Mouse (Mus musculus) embryonic facial prominence, embryonic 10.5 days (tissue): ENCODE results near the gene Med9. TPM values are rescaled to one million over a fixed set of nuclear protein-coding genes. Genes with fewer than 3 reads are reported as not detected.
"Not testable (repeated sequence)": the region's sequence is repeated elsewhere in the genome, so short reads cannot be mapped to it uniquely, and the experiment has no call there.

Experiments used
- DNase-seq: peaks from one replicate; pipeline ENCODE4 v3.0.0-alpha.2; 2017; ENCODE audit warnings: low spot score
- H3K27ac ChIP-seq: fragments of 300-500 bp; sonication (generic); replicated peaks from 2 replicates; pipeline ENCODE4 v1.5.1; 2016; ENCODE audit warnings: mild to moderate bottlenecking
- H3K27me3 ChIP-seq: fragments of 300-500 bp; sonication (generic); replicated peaks from 2 replicates; pipeline ENCODE4 v1.6.1; 2016; ENCODE audit warnings: low read depth, mild to moderate bottlenecking; ENCODE audit not compliant: poor library complexity, severe bottlenecking
- H3K36me3 ChIP-seq: fragments of 300-500 bp; sonication (generic); replicated peaks from 2 replicates; pipeline ENCODE4 v1.6.1; 2016; ENCODE audit warnings: mild to moderate bottlenecking, moderate library complexity
- H3K4me1 ChIP-seq: fragments of 300-500 bp; sonication (generic); 2 replicates; pipeline ENCODE4 v1.6.1; 2016
- H3K4me3 ChIP-seq: fragments of 300-500 bp; sonication (generic); 2 replicates; pipeline ENCODE4 v1.5.1; 2016; ENCODE audit warnings: mild to moderate bottlenecking, moderate library complexity
- H3K9me3 ChIP-seq: fragments of 300-500 bp; sonication (generic); 2 replicates; pipeline ENCODE4 v1.6.1; 2016; ENCODE audit warnings: mild to moderate bottlenecking
- WGBS: fragments of 180-500 bp; shearing (Covaris S2); methylation state at CpG from one replicate; pipeline ENCODE4 v1.1.7; 2016; 5-methylcytosine and 5-hydroxymethylcytosine counted together
- polyA plus RNA-seq: library from polyadenylated mRNA; unstranded; fragments of >200 nt; fragmentation: Nextera tagmentation; extraction: Ambion mirVana; gene quantifications from 2 replicates; pipeline ENCODE4 v1.2.1, GENCODE M21; 2016

The Med9 gene
- polyA plus RNA-seq, 1 experiment from 2014 or later: 48.3 TPM

DNA sequence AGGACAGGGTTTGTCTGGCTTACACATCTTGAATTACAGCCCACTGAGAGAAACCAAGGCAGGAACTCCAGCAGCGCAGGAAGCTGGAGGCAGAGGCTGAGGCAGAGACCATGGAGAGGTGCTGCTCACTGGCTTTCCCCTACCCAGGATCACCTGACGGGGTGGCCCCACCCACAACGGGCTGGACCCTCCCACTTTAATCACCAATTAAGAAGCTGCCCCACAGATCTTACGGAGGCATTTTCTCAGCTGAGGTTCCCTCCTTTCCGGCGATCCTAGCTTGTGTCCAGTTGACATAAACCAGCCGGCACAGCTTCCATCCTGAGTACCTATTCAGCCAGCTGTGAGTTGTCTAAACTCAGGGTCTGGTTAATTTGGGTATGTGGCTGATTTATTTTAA, 26.7 kb upstream of the Med9 start:
- Histone ChIP-seq H3K27ac (no peak overlapping the region), H3K27me3 (no peaks in the 10 kb centered on the region), H3K36me3 (no peaks in the 10 kb centered on the region), H3K4me3 (no peak overlapping the region), H3K4me1 (peaks cover 7% of the 10 kb centered on the region), H3K9me3 (no peaks in the 10 kb centered on the region)
- peak; percentile 22 for DNase-seq
- 13% methylated on average over 7 of the region's 7 CpGs for WGBS

- WGBS: 61% methylated on average over 4 of the region's 4 CpGs
- Histone ChIP-seq H3K4me3 (no peak overlapping the region), H3K27me3 (peaks cover 16% of the 10 kb centered on the region; the same call in 1 of the 2 replicates), H3K27ac (no peak overlapping the region), H3K9me3 (no peaks in the 10 kb centered on the region), H3K36me3 (no peaks in the 10 kb centered on the region), H3K4me1 (peaks cover 15% of the 10 kb centered on the region; the same call in 1 of the 2 replicates)
- DNase-seq: no peak
These were observed 18.0 kb upstream of the Med9 start for GRCm38 (mm10) chr11:59930031-59930430.

GRCm38 (mm10) chr11:59932560-59933337, 15.3 kb upstream of the Med9 start:
- DNase-seq: no peak
- WGBS: 73% methylated on average over 9 of the region's 9 CpGs
- no peak overlapping the region; the same call in 1 of the 2 replicates for H3K27ac ChIP-seq
- H3K9me3 ChIP-seq: no peaks in the 10 kb centered on the region
- H3K27me3 ChIP-seq: peaks cover 16% of the 10 kb centered on the region; the same call in 1 of the 2 replicates
- H3K4me1 ChIP-seq: 0 out of 2 replicates have a peak, but pooled peaks cover 10% of the 10 kb centered on the region
- no peak overlapping the region for H3K4me3 ChIP-seq
- no peaks in the 10 kb centered on the region for H3K36me3 ChIP-seq

GRCm38 (mm10) chr11:59933943-59934342, 14.1 kb upstream of the Med9 start:
- H3K4me3 ChIP-seq: no peak overlapping the region
- WGBS: 56% methylated on average over 12 of the region's 12 CpGs
- peaks cover 21% of the 10 kb centered on the region; the same call in 1 of the 2 replicates for H3K27me3 ChIP-seq
- 0 out of 2 replicates have a peak, but pooled peaks cover 10% of the 10 kb centered on the region for H3K4me1 ChIP-seq
- H3K9me3 ChIP-seq: no peaks in the 10 kb centered on the region
- no peak overlapping the region for H3K27ac ChIP-seq
- no peaks in the 10 kb centered on the region for H3K36me3 ChIP-seq
- DNase-seq: peak; percentile 11

DNA sequence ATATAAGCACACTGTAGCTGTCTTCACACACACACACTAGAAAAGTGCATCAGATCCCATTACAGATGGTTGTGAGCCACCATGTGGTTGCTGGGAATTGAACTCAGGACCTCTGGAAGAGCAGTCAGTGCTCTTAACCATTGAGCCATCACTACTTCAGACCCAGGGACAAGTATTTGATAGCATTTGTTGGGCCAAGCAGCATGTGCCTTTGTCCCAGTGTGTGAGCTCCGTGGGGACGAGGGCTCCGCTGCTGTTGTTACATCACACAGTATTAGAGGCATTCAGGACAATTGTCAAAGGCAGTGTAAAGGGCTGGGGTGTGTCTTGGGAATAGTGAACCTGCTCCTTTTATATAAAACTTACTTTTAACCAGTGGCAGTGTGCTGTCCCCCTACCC, 11.0 kb upstream of the Med9 start:
- H3K9me3 ChIP-seq: no peaks in the 10 kb centered on the region
- no peaks in the 10 kb centered on the region for H3K36me3 ChIP-seq
- H3K27me3 ChIP-seq: peaks cover 16% of the 10 kb centered on the region; the same call in 1 of the 2 replicates
- no peak overlapping the region for H3K4me3 ChIP-seq
- H3K4me1 ChIP-seq: peaks cover 13% of the 10 kb centered on the region; the same call in 1 of the 2 replicates
- 83% methylated on average over 3 of the region's 3 CpGs for WGBS
- DNase-seq: no peak
- no peak overlapping the region for H3K27ac ChIP-seq

- H3K4me3 ChIP-seq: no peak overlapping the region
- peaks cover 19% of the 10 kb centered on the region for H3K27me3 ChIP-seq
- H3K9me3 ChIP-seq: no peaks in the 10 kb centered on the region
- H3K27ac ChIP-seq: no peak overlapping the region
- peaks cover 10% of the 10 kb centered on the region; the same call in 1 of the 2 replicates for H3K4me1 ChIP-seq
- 45% methylated on average over 2 of the region's 2 CpGs for WGBS
- no peaks in the 10 kb centered on the region for H3K36me3 ChIP-seq
- no peak for DNase-seq
These were observed 10.4 kb upstream of the Med9 start for GRCm38 (mm10) chr11:59937615-59938014.

- Histone ChIP-seq H3K27ac (no peak overlapping the region), H3K36me3 (no peaks in the 10 kb centered on the region), H3K9me3 (no peaks in the 10 kb centered on the region), H3K27me3 (peaks cover 16% of the 10 kb centered on the region), H3K4me3 (no peak overlapping the region), H3K4me1 (peaks cover 3% of the 10 kb centered on the region; the same call in 1 of the 2 replicates)
- WGBS: 85% methylated on average over 1 of the region's 1 CpGs
- DNase-seq: no peak
These were observed 8.2 kb upstream of the Med9 start for GRCm38 (mm10) chr11:59939821-59940220.

DNA sequence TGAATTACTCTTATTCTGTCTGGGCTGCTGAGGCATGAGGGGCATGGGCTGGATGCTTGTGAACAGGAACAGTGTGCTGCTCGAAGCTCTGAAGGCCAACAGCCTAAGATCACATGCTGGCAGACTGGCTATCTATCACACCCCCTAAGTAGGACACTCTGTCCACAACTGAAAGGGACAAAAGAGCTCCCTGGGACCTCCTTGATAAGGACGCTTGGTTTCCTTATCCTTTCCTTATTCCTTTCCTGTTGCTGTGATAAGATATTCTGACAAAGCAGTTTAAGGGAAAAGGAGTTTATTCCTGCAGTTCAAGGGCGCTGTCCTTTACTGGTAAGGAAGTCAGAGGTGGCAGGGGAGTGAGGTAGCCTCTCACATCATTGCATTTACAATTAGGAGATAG, 7.4 kb upstream of the Med9 start:
- no peaks in the 10 kb centered on the region for H3K9me3 ChIP-seq
- WGBS: 73% methylated on average over 3 of the region's 3 CpGs
- peaks cover 16% of the 10 kb centered on the region for H3K27me3 ChIP-seq
- H3K36me3 ChIP-seq: no peaks in the 10 kb centered on the region
- no peak overlapping the region for H3K27ac ChIP-seq
- H3K4me1 ChIP-seq: peaks cover 3% of the 10 kb centered on the region; the same call in 1 of the 2 replicates
- DNase-seq: no peak
- no peak overlapping the region for H3K4me3 ChIP-seq

DNA sequence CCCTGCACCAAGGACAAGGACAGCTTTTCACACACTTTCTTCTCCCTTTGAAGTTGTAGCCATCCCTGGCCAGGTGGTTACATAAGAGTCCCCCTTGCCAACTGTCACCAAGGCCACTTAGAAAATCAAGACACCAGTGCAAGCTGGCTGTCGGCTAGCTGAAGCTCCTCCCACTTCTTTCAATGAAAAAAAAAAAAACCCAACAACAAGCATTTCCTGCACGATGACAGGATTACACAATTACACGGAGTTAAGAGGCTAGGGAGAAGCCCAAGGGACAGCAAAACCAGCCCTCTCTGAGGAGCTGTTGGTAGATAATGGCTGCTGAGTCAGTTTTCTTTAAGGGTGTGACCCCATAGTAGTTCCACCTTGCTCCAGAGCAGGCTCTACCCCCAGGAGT, 6.6 kb upstream of the Med9 start:
- DNase-seq: no peak
- Histone ChIP-seq H3K4me1 (peaks cover 3% of the 10 kb centered on the region; the same call in 1 of the 2 replicates), H3K27me3 (peaks cover 16% of the 10 kb centered on the region), H3K36me3 (no peaks in the 10 kb centered on the region), H3K4me3 (no peak overlapping the region), H3K9me3 (no peaks in the 10 kb centered on the region), H3K27ac (no peak overlapping the region)
- 26% methylated on average over 3 of the region's 3 CpGs for WGBS

- peaks cover 22% of the 10 kb centered on the region for H3K4me1 ChIP-seq
- WGBS: 85% methylated on average over 10 of the region's 10 CpGs
- H3K27me3 ChIP-seq, H3K36me3 ChIP-seq, DNase-seq, H3K4me3 ChIP-seq, H3K27ac ChIP-seq, H3K9me3 ChIP-seq: not testable (repeated sequence)
These were observed 3.2 kb upstream of the Med9 start for GRCm38 (mm10) chr11:59944855-59945254.

DNA sequence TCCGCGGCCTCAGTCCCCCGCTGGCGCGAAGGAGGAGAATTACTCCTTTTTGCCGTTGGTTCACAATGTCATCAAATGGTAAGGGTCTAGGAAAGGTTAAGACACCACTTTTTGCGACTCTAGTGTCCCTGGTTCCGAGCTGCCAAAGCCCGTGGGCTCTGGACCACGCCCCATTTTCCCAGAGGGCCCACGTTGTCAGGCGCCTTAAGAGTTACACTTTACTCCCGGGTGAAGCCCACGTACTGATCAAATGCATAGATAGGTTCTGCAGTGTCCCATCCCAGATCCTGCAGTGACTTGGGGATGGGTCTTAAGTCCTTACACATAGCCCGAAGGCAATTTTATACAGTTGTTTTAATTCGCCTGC, 378 bp downstream of the Med9 start:
- H3K9me3 ChIP-seq: no peaks in the 10 kb centered on the region
- no peaks in the 10 kb centered on the region for H3K27me3 ChIP-seq
- peaks cover 21% of the 10 kb centered on the region for H3K4me1 ChIP-seq
- H3K27ac ChIP-seq: peak overlapping the region; percentile 92
- peaks cover 11% of the 10 kb centered on the region; the same call in 1 of the 2 replicates for H3K36me3 ChIP-seq
- no peak for DNase-seq
- WGBS: 3% methylated on average over 16 of the region's 16 CpGs
- peak overlapping the region; percentile 77 for H3K4me3 ChIP-seq

- Histone ChIP-seq H3K27ac (no peak overlapping the region), H3K9me3 (no peaks in the 10 kb centered on the region), H3K4me3 (no peak overlapping the region), H3K36me3 (peaks cover 34% of the 10 kb centered on the region), H3K4me1 (peaks cover 23% of the 10 kb centered on the region), H3K27me3 (no peaks in the 10 kb centered on the region)
- DNase-seq: no peak
- WGBS: 86% methylated on average over 14 of the region's 14 CpGs
These were observed 4.9 kb downstream of the Med9 start for GRCm38 (mm10) chr11:59952892-59953291.

- H3K9me3 ChIP-seq: no peaks in the 10 kb centered on the region
- H3K4me1 ChIP-seq: peaks cover 37% of the 10 kb centered on the region
- H3K27me3 ChIP-seq: peaks cover 7% of the 10 kb centered on the region; the same call in 1 of the 2 replicates
- 69% methylated on average over 6 of the region's 6 CpGs for WGBS
- no peak overlapping the region for H3K4me3 ChIP-seq
- peaks cover 46% of the 10 kb centered on the region for H3K36me3 ChIP-seq
- DNase-seq: no peak
- no peak overlapping the region for H3K27ac ChIP-seq
These were observed 8.7 kb downstream of the Med9 start for GRCm38 (mm10) chr11:59956749-59957148.
